Comparison of ENCODE assay signal across 8 mouse cellular contexts in genomic region chr11:60811618-60812017, GRCm38 (mm10). TPM values are rescaled to one million over a fixed set of nuclear protein-coding genes. Genes with fewer than 3 reads are reported as not detected.
A peak's percentile ranks its signal among the peaks of the same experiment; 100 is the strongest.
DNase-seq lines count a peak whose midpoint lies in the region; ATAC-seq and TF ChIP-seq lines count a peak whose summit lies in the region.
"Not testable (repeated sequence)": the region's sequence is repeated elsewhere in the genome, so short reads cannot be mapped to it uniquely, and the experiment has no call there.

Gene Shmt1, minus strand, starts transcription at chr11:60811718.

- not testable (repeated sequence) for DNase-seq in adrenal gland, postnatal 25 days; forebrain, embryonic 10.5 days (ENCODE audit: extremely low spot score, low spot score); heart, adult 2 months; limb, embryonic 11.5 days (ENCODE audit: low spot score); lung, postnatal 0 days (ENCODE audit: low spot score)

- 27% methylated on average over 6 of the region's 6 CpGs for WGBS in forebrain, embryonic 10.5 days
- WGBS in heart, adult 2 months, result 20% methylated on average over 6 of the region's 6 CpGs
- WGBS in hindbrain, embryonic 15.5 days, result 24% methylated on average over 6 of the region's 6 CpGs
- WGBS in limb, embryonic 11.5 days, result 32% methylated on average over 6 of the region's 6 CpGs
- whole genome bisulfite sequencing in lung, postnatal 0 days, result 21% methylated on average over 6 of the region's 6 CpGs
- 28% methylated on average over 6 of the region's 6 CpGs for WGBS in neural tube, embryonic 15.5 days

- peak within 1 kb of the TSS; percentile 39 for H3ac ChIP-seq in C2C12 (ENCODE audit: control insufficient read depth, insufficient read length, low read depth)

- H3K4me1 ChIP-seq in forebrain, embryonic 10.5 days, result peaks cover 32% of the 10 kb centered on the region
- H3K4me1 ChIP-seq in heart, adult 2 months (ENCODE audit: control insufficient read depth, insufficient read depth, low read length); limb, embryonic 11.5 days (ENCODE audit: control insufficient read depth, insufficient read depth, low read length); neural tube, embryonic 15.5 days: not testable (repeated sequence)
- H3K4me1 ChIP-seq in hindbrain, embryonic 15.5 days (replicated peaks), result peaks cover 14% of the 10 kb centered on the region
- H3K4me1 ChIP-seq in lung, postnatal 0 days (ENCODE audit: insufficient read depth, low read depth, low read length), result peaks cover 20% of the 10 kb centered on the region; the same call in 1 of the 2 replicates

- peaks cover 30% of the 10 kb centered on the region for H3K79me3 ChIP-seq in C2C12 (ENCODE audit: low read depth)

- TF ChIP-seq POLR2A in heart, adult 2 months (IDR thresholded peaks at IDR 0.05; ENCODE audit: insufficient read depth, low read depth, low read length), result not testable (repeated sequence)

- H3K27me3 ChIP-seq in C2C12 (ENCODE audit: control insufficient read depth, insufficient read depth, insufficient read length); forebrain, embryonic 10.5 days (ENCODE audit: poor library complexity, severe bottlenecking); heart, adult 2 months (ENCODE audit: control insufficient read depth, insufficient read depth, low read length); hindbrain, embryonic 15.5 days; limb, embryonic 11.5 days (ENCODE audit: control insufficient read depth, insufficient read depth, low read length); lung, postnatal 0 days (replicated peaks; ENCODE audit: insufficient read depth, low read length); neural tube, embryonic 15.5 days (replicated peaks): not testable (repeated sequence)

- not testable (repeated sequence) for TF ChIP-seq CTCF in C2C12 (IDR thresholded peaks at IDR 0.05; ENCODE audit: control insufficient read depth, insufficient read depth, insufficient read length); heart, adult 2 months (IDR thresholded peaks at IDR 0.05); lung, postnatal 0 days (IDR thresholded peaks at IDR 0.05)

- not testable (repeated sequence) for ATAC-seq in hindbrain, embryonic 15.5 days (ENCODE audit: low FRiP score, low read depth); limb, embryonic 11.5 days (ENCODE audit: insufficient number of reproducible peaks, low FRiP score, low TSS enrichment, low read depth); lung, postnatal 0 days; neural tube, embryonic 15.5 days (ENCODE audit: low FRiP score)

- intact Hi-C loops in heart, adult 2 months (cut with DNase I), result not testable (repeated sequence)

- H3K4me2 ChIP-seq in hindbrain, embryonic 15.5 days, result peak within 1 kb of the TSS; percentile 93
- H3K4me2 ChIP-seq in limb, embryonic 11.5 days (ENCODE audit: low read depth, severe bottlenecking), result peak within 1 kb of the TSS; percentile 65
- H3K4me2 ChIP-seq in lung, postnatal 0 days (replicated peaks; ENCODE audit: low read depth, low read length), result peak within 1 kb of the TSS; percentile 57
- peak within 1 kb of the TSS; percentile 97 for H3K4me2 ChIP-seq in neural tube, embryonic 15.5 days

- peak within 1 kb of the TSS; percentile 85 for H3K27ac ChIP-seq in forebrain, embryonic 10.5 days
- H3K27ac ChIP-seq in heart, adult 2 months; hindbrain, embryonic 15.5 days (replicated peaks); limb, embryonic 11.5 days (replicated peaks; ENCODE audit: low read depth, low read length); neural tube, embryonic 15.5 days (replicated peaks): not testable (repeated sequence)
- peak within 1 kb of the TSS; percentile 43; the same call in 1 of the 2 replicates for H3K27ac ChIP-seq in lung, postnatal 0 days (ENCODE audit: low read length)

- H3K36me3 ChIP-seq in C2C12 (ENCODE audit: control insufficient read depth, insufficient read depth), result peaks cover 11% of the 10 kb centered on the region
- not testable (repeated sequence) for H3K36me3 ChIP-seq in forebrain, embryonic 10.5 days (replicated peaks); heart, adult 2 months (ENCODE audit: control insufficient read depth, insufficient read depth, low read length); hindbrain, embryonic 15.5 days; limb, embryonic 11.5 days (ENCODE audit: control insufficient read depth, insufficient read depth, low read length); lung, postnatal 0 days (ENCODE audit: insufficient read depth, low read length); neural tube, embryonic 15.5 days

- not testable (repeated sequence) for TF ChIP-seq EP300 in heart, adult 2 months (IDR thresholded peaks at IDR 0.05; ENCODE audit: insufficient read depth, low read depth, low read length); lung, postnatal 0 days (IDR thresholded peaks at IDR 0.05)

- H3K79me2 ChIP-seq in C2C12 (ENCODE audit: control insufficient read depth, insufficient read depth), result peaks cover 43% of the 10 kb centered on the region
- H3K79me2 ChIP-seq in heart, adult 2 months (replicated peaks; ENCODE audit: control insufficient read depth, insufficient read depth, low read length), result not testable (repeated sequence)

- not testable (repeated sequence) for H3K9me3 ChIP-seq in forebrain, embryonic 10.5 days; hindbrain, embryonic 15.5 days; limb, embryonic 11.5 days (ENCODE audit: control insufficient read depth, low read length); lung, postnatal 0 days (ENCODE audit: low read length); neural tube, embryonic 15.5 days (replicated peaks)

- not testable (repeated sequence) for H3K9ac ChIP-seq in heart, adult 2 months (ENCODE audit: low read depth, low read length); lung, postnatal 0 days (replicated peaks; ENCODE audit: low read depth); neural tube, embryonic 15.5 days (replicated peaks)
- 0 out of 2 replicates have a peak within 1 kb of the TSS, but pooled peaks have one; percentile 7 for H3K9ac ChIP-seq in hindbrain, embryonic 15.5 days
- peak within 1 kb of the TSS; percentile 47 for H3K9ac ChIP-seq in limb, embryonic 11.5 days (ENCODE audit: low read length)

- H3K4me3 ChIP-seq in C2C12 (ENCODE audit: insufficient read depth, poor library complexity, severe bottlenecking), result peak within 1 kb of the TSS; percentile 55
- H3K4me3 ChIP-seq in forebrain, embryonic 10.5 days, result peak within 1 kb of the TSS; percentile 65
- H3K4me3 ChIP-seq in heart, adult 2 months, result peak within 1 kb of the TSS; percentile 47
- H3K4me3 ChIP-seq in hindbrain, embryonic 15.5 days, result peak within 1 kb of the TSS; percentile 50
- peak within 1 kb of the TSS; percentile 45 for H3K4me3 ChIP-seq in limb, embryonic 11.5 days (ENCODE audit: low read depth, low read length)
- peak within 1 kb of the TSS; percentile 34 for H3K4me3 ChIP-seq in lung, postnatal 0 days (ENCODE audit: low read depth, low read length)
- peak within 1 kb of the TSS; percentile 50 for H3K4me3 ChIP-seq in neural tube, embryonic 15.5 days (replicated peaks)

RNA-seq across cellular contexts. Expression of gene Shmt1, which starts in this region (rescaled TPM):
- 28.7 TPM for polyA plus RNA-seq in C2C12 (2012; fragmentation: generic; extraction: Trizol)
- 82.3 and 91.4 TPM in 2 replicates for total RNA-seq in adrenal gland, postnatal 25 days (2021)
- 113 TPM in 2 replicates for polyA plus RNA-seq in forebrain, embryonic 10.5 days (2016; fragmentation: Nextera tagmentation; extraction: Ambion mirVana)
- 10 to 100 TPM in 1 of 2 experiments, 1 to 10 TPM in 1; 8.4 to 10.5 TPM for total RNA-seq in heart, adult 2 months (2021)
- polyA plus RNA-seq in heart, adult 2 months (2012; rRNA removed), result 7.4 TPM in 2 replicates
- polyA plus RNA-seq in hindbrain, embryonic 15.5 days (2015; fragmentation: Nextera tagmentation; extraction: Ambion mirVana), result 10.0 TPM in 2 replicates
- polyA plus RNA-seq in limb, embryonic 11.5 days (2014; fragmentation: Nextera tagmentation; extraction: Ambion mirVana), result 69.4 and 75.5 TPM in 2 replicates
- 14.4 and 18.4 TPM in 2 replicates for polyA plus RNA-seq in lung, postnatal 0 days (2015; fragmentation: Nextera tagmentation; extraction: Ambion mirVana)
- polyA plus RNA-seq in neural tube, embryonic 15.5 days (2015; fragmentation: Nextera tagmentation; extraction: Ambion mirVana), result 5.5 and 25.9 TPM in 2 replicates
